Mouse (Mus musculus): Measurements from ENCODE around the gene Atp6v1e1. TPM values are rescaled to one million over a fixed set of nuclear protein-coding genes. Genes with fewer than 3 reads are reported as not detected.
A peak's percentile ranks its signal among the peaks of the same experiment; 100 is the strongest.
"Not testable (repeated sequence)": the region's sequence is repeated elsewhere in the genome, so short reads cannot be mapped to it uniquely, and the experiment has no call there.

Atp6v1e1 gene
- polyA plus RNA-seq, 1 experiment, result 90.1 TPM

DNA sequence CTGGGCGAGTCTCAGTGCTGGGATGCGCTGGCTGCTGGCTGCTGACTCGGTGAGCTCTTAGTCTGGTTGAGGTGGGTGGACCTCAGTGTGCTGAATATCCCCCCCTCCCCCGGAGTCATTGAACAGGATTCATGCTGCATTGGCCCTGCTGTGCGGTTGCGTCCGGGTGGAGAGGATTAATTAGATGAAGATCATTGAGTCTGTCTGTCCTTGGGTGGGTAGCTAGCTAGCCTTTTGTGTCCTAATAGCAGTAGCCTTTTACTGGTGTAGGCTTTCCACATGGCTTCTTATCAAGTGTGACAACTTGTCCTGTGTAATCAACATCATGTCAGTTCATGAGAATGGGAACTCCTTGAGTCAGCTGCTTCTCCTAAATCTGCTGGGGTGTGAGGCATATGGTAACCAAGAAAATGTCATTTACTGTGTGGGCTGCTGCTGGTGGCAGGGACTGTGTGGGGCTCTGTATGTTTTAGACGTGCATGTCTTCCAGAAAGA is 35.7 kb upstream of the Atp6v1e1 start:
- no peak for TF ChIP-seq MYOG (IDR thresholded peaks at IDR 0.05; ENCODE audit: control insufficient read depth, extremely low read depth, insufficient read length)
- TF ChIP-seq CEBPB (IDR thresholded peaks at IDR 0.05; ENCODE audit: low read depth), result no peak
- TF ChIP-seq CTCF (IDR thresholded peaks at IDR 0.05; ENCODE audit: control insufficient read depth, insufficient read depth, insufficient read length), result no peak
- no peak for TF ChIP-seq USF1 (IDR thresholded peaks at IDR 0.05; ENCODE audit: low read depth)
- no peak overlapping the region for H3K4me3 ChIP-seq (ENCODE audit: insufficient read depth, poor library complexity, severe bottlenecking)
- H3K79me3 ChIP-seq (ENCODE audit: low read depth), result peaks cover 14% of the 10 kb centered on the region
- peaks cover 58% of the 10 kb centered on the region for H3K79me2 ChIP-seq (ENCODE audit: control insufficient read depth, insufficient read depth)
- no peak overlapping the region for H3ac ChIP-seq (ENCODE audit: control insufficient read depth, insufficient read length, low read depth)
- H3K27me3 ChIP-seq (ENCODE audit: control insufficient read depth, insufficient read depth, insufficient read length), result no peaks in the 10 kb centered on the region
- peaks cover 8% of the 10 kb centered on the region for H3K36me3 ChIP-seq (ENCODE audit: control insufficient read depth, insufficient read depth)

DNA sequence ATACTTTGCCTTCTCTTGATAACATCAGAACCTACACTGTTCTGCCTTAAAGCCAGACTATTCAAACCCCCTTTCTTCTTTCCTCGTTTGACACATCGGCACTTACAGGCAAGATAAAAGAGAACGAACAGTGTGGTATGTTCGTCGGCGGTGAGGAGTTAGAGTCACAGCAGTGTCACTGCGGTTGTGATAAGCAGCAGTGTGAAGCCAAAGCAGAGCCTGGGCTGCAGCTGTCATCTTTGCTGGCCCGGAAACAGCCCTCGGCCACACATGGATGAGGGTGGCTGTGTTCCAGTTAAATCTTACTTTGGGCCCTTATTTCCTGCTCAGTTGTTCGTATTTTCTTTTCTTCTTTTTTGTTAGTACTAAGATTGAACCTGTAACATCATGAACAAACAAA is 31.8 kb upstream of the Atp6v1e1 start:
- H3K79me2 ChIP-seq (ENCODE audit: control insufficient read depth, insufficient read depth), result peaks cover 35% of the 10 kb centered on the region
- H3K79me3 ChIP-seq (ENCODE audit: low read depth), result peaks cover 5% of the 10 kb centered on the region
- H3K27me3 ChIP-seq (ENCODE audit: control insufficient read depth, insufficient read depth, insufficient read length), result no peaks in the 10 kb centered on the region

DNA sequence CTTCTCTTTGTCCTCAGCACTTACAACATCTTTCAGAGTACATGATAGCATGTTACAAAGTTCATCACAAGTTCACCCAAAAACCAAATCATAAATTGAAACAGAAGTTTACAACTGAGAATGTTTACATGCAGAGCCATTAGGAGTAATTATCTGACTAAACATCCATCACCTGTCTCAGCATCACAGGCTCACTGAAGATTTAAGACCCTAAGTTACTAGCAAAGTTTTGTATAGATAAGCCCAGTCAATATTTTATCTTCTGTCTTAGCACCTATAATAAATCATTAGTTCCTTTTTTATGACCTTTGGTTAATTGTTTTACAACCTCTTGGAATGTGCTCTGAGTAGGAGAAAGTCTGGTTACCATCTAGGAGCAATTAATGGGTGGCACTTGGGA is 28.1 kb upstream of the Atp6v1e1 start:
- H3ac ChIP-seq (ENCODE audit: control insufficient read depth, insufficient read length, low read depth); H3K27me3 ChIP-seq (ENCODE audit: control insufficient read depth, insufficient read depth, insufficient read length); H3K79me3 ChIP-seq (ENCODE audit: low read depth); H3K4me3 ChIP-seq (ENCODE audit: insufficient read depth, poor library complexity, severe bottlenecking): not testable (repeated sequence)
- H3K36me3 ChIP-seq (ENCODE audit: control insufficient read depth, insufficient read depth), result peaks cover 17% of the 10 kb centered on the region
- peaks cover 19% of the 10 kb centered on the region for H3K79me2 ChIP-seq (ENCODE audit: control insufficient read depth, insufficient read depth)

More for the DNA sequence above, 31.8 kb upstream of the Atp6v1e1 start:
- no peak for TF ChIP-seq CEBPB (IDR thresholded peaks at IDR 0.05; ENCODE audit: low read depth)
- TF ChIP-seq MAX (IDR thresholded peaks at IDR 0.05), result peak; percentile 7
- TF ChIP-seq MYOG (IDR thresholded peaks at IDR 0.05; ENCODE audit: control insufficient read depth, extremely low read depth, insufficient read length), result no peak
- TF ChIP-seq USF1 (IDR thresholded peaks at IDR 0.05; ENCODE audit: low read depth), result no peak
- no peak for TF ChIP-seq FOSL1 (IDR thresholded peaks at IDR 0.05; ENCODE audit: insufficient read depth, low read length, poor library complexity, severe bottlenecking)
- no peak for TF ChIP-seq CTCF (IDR thresholded peaks at IDR 0.05; ENCODE audit: control insufficient read depth, insufficient read depth, insufficient read length)
- TF ChIP-seq MYOD1 (IDR thresholded peaks at IDR 0.05; ENCODE audit: control insufficient read depth, insufficient read length, low read depth), result peak; percentile 97
- Histone ChIP-seq H3K4me3 (ENCODE audit: insufficient read depth, poor library complexity, severe bottlenecking) (no peak overlapping the region), H3K36me3 (ENCODE audit: control insufficient read depth, insufficient read depth) (peaks cover 20% of the 10 kb centered on the region), H3ac (ENCODE audit: control insufficient read depth, insufficient read length, low read depth) (no peak overlapping the region)

DNA sequence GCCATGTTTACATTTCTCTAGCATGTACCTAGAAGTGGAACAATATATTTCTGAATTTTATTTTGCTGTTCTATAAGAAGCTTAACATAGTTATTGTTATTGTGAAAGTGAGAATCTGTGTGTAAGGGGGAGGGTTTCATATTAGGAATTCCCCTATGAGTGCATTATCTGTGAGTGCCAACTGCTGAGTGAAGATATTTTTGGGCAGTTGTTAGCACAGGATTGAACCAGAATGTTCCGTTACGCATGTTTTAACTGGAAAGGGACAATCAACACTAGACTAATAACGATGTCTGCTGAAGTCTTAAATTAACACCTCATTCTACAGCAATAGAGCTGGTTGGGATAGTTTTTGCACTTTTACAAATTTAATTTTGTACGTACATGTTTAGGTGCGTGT is 19.2 kb upstream of the Atp6v1e1 start:
- Histone ChIP-seq H3K79me2 (ENCODE audit: control insufficient read depth, insufficient read depth) (peaks cover 92% of the 10 kb centered on the region), H3K36me3 (ENCODE audit: control insufficient read depth, insufficient read depth) (no peaks in the 10 kb centered on the region), H3K27me3 (ENCODE audit: control insufficient read depth, insufficient read depth, insufficient read length) (no peaks in the 10 kb centered on the region), H3ac (ENCODE audit: control insufficient read depth, insufficient read length, low read depth) (no peak overlapping the region), H3K79me3 (ENCODE audit: low read depth) (peaks cover 67% of the 10 kb centered on the region), H3K4me3 (ENCODE audit: insufficient read depth, poor library complexity, severe bottlenecking) (no peak overlapping the region)
- TF ChIP-seq CEBPB (IDR thresholded peaks at IDR 0.05; ENCODE audit: low read depth) (no peak), MYOG (IDR thresholded peaks at IDR 0.05; ENCODE audit: control insufficient read depth, extremely low read depth, insufficient read length) (no peak), USF1 (IDR thresholded peaks at IDR 0.05; ENCODE audit: low read depth) (no peak), CTCF (IDR thresholded peaks at IDR 0.05; ENCODE audit: control insufficient read depth, insufficient read depth, insufficient read length) (no peak), FOSL1 (IDR thresholded peaks at IDR 0.05; ENCODE audit: insufficient read depth, low read length, poor library complexity, severe bottlenecking) (no peak), MAX (IDR thresholded peaks at IDR 0.05) (no peak), MYOD1 (IDR thresholded peaks at IDR 0.05; ENCODE audit: control insufficient read depth, insufficient read length, low read depth) (no peak)

DNA sequence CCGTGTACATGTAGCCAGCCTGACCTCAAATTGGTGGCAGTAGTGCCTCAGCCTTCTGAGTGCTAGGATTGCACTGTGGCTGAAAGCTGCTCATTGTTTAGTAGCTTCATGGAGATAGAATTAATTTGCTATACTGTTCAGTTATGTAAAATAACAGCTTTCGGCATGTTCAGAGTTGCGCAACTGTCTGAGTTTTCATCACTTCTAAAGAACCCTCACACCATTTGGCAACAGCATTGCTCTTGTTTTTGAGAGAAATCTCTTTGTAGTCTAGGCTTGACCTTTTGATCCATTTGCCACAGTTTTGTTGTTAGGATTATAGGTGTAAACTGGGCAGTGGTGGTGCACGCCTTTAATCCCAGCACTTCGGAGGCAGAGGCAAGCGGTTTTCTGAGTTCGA is 17.7 kb upstream of the Atp6v1e1 start:
- H3K36me3 ChIP-seq (ENCODE audit: control insufficient read depth, insufficient read depth), result no peaks in the 10 kb centered on the region
- peaks cover 91% of the 10 kb centered on the region for H3K79me2 ChIP-seq (ENCODE audit: control insufficient read depth, insufficient read depth)
- TF ChIP-seq FOSL1 (IDR thresholded peaks at IDR 0.05; ENCODE audit: insufficient read depth, low read length, poor library complexity, severe bottlenecking) (no peak), USF1 (IDR thresholded peaks at IDR 0.05; ENCODE audit: low read depth) (no peak), MYOD1 (IDR thresholded peaks at IDR 0.05; ENCODE audit: control insufficient read depth, insufficient read length, low read depth) (no peak), MAX (IDR thresholded peaks at IDR 0.05) (no peak), CTCF (IDR thresholded peaks at IDR 0.05; ENCODE audit: control insufficient read depth, insufficient read depth, insufficient read length) (no peak), CEBPB (IDR thresholded peaks at IDR 0.05; ENCODE audit: low read depth) (peak; percentile 57), MYOG (IDR thresholded peaks at IDR 0.05; ENCODE audit: control insufficient read depth, extremely low read depth, insufficient read length) (no peak)
- no peak overlapping the region for H3K4me3 ChIP-seq (ENCODE audit: insufficient read depth, poor library complexity, severe bottlenecking)
- H3K79me3 ChIP-seq (ENCODE audit: low read depth), result peaks cover 65% of the 10 kb centered on the region
- no peaks in the 10 kb centered on the region for H3K27me3 ChIP-seq (ENCODE audit: control insufficient read depth, insufficient read depth, insufficient read length)
- H3ac ChIP-seq (ENCODE audit: control insufficient read depth, insufficient read length, low read depth), result no peak overlapping the region

DNA sequence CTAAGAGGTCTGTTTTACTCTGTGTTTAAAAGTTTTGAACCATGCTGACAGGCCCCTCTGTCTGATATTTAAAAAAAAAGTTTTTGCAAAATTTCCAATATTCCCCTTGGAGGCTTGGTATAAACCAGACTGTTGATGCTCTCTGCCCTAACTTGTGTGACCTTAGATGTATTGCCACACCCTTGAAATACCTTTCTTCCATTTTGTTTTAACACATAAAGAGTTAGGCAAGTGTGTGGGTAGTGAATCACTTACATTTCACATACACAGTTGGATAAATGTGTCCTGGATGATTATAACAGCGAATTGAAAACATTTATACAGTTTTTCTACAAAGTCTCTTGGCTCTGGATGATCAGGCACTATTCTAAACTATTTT is 14.5 kb upstream of the Atp6v1e1 start:
- H3K36me3 ChIP-seq (ENCODE audit: control insufficient read depth, insufficient read depth), result no peaks in the 10 kb centered on the region
- H3K79me2 ChIP-seq (ENCODE audit: control insufficient read depth, insufficient read depth), result peaks cover 59% of the 10 kb centered on the region
- peaks cover 38% of the 10 kb centered on the region for H3K79me3 ChIP-seq (ENCODE audit: low read depth)
- TF ChIP-seq CTCF (IDR thresholded peaks at IDR 0.05; ENCODE audit: control insufficient read depth, insufficient read depth, insufficient read length), result no peak
- no peak for TF ChIP-seq CEBPB (IDR thresholded peaks at IDR 0.05; ENCODE audit: low read depth)
- TF ChIP-seq USF1 (IDR thresholded peaks at IDR 0.05; ENCODE audit: low read depth), result no peak
- no peak for TF ChIP-seq MYOG (IDR thresholded peaks at IDR 0.05; ENCODE audit: control insufficient read depth, extremely low read depth, insufficient read length)
- TF ChIP-seq MAX (IDR thresholded peaks at IDR 0.05), result no peak
- no peak for TF ChIP-seq MYOD1 (IDR thresholded peaks at IDR 0.05; ENCODE audit: control insufficient read depth, insufficient read length, low read depth)
- no peak for TF ChIP-seq FOSL1 (IDR thresholded peaks at IDR 0.05; ENCODE audit: insufficient read depth, low read length, poor library complexity, severe bottlenecking)
- H3K4me3 ChIP-seq (ENCODE audit: insufficient read depth, poor library complexity, severe bottlenecking), result peak overlapping the region; percentile 95
- no peaks in the 10 kb centered on the region for H3K27me3 ChIP-seq (ENCODE audit: control insufficient read depth, insufficient read depth, insufficient read length)
- no peak overlapping the region for H3ac ChIP-seq (ENCODE audit: control insufficient read depth, insufficient read length, low read depth)

Measured in C2C12 (cell line).